Mouse (Mus musculus) mesoderm, embryonic 11.5 days (tissue): Measurements from ENCODE around the gene Olfr1259.
"Not testable (repeated sequence)": the region's sequence is repeated elsewhere in the genome, so short reads cannot be mapped to it uniquely, and the experiment has no call there.

Source experiments
- DNase-seq: peaks from one replicate; pipeline ENCODE4 v3.0.0-alpha.2; 2012; ENCODE audit warnings: low read depth, low spot score

Olfr1259 gene

GRCm38 (mm10) chr2:89948564-89948963, at the start of gene Olfr1259:
Gene Olfr1259 (minus strand): TSS chr2:89948664.
- no peak for DNase-seq

GRCm38 (mm10) chr2:89990921-89991320, 42.5 kb upstream of the Olfr1259 start, which contains the start of gene Olfr1261:
Gene Olfr1261 (plus strand): TSS chr2:89991221.
- no peak for DNase-seq

DNA sequence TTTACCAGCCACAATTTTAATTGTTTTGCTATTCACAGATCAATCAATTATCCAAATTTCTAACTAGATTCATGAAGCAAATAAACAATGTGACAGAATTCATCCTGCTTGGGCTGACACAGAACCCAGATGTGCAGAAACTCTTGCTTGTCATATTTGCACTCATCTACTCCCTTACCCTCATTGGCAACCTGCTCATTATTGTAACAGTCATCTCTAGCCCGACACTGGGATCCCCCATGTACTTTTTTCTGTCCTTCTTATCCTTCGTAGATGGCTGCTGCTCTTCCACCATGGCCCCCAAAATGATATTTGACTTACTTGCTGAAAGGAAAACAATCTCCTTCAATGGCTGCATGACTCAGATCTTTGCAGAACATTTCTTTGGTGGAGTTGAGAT, 29.2 kb upstream of the Olfr1259 start:
- DNase-seq, result no peak

DNA sequence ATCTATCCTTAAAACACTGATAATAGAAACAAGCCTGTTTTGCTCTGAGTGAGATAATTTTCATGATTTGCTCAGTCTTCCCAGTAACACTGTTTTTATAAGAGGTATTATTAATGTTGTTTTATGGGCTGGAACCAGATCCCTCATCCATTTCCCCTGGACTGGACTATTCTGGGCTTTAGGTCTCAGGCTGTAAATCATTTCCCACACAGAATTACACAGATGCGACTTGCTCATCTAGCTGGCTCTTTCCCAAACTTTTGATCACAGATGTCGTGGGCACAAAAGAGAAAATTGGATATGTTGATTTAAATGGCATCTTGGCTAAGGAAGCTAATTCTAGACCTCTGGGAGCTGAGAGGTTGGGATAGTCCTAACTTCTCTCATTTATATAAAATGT, 25.7 kb upstream of the Olfr1259 start, which contains the start of gene Olfr1260:
Gene Olfr1260 (plus strand): TSS at position 157 of the 400 bp plus-strand sequence.
- DNase-seq, result no peak

- DNase-seq, result no peak
Observed at GRCm38 (mm10) chr2:89927009-89927408, 21.5 kb downstream of the Olfr1259 start, which contains the start of gene Olfr1258. Gene Olfr1258 (plus strand): TSS chr2:89927309.

GRCm38 (mm10) chr2:89912616-89913015, 35.8 kb downstream of the Olfr1259 start:
- DNase-seq, result not testable (repeated sequence)
